Mouse (Mus musculus): ENCODE data around the gene Sgsm3. TPM values are rescaled to one million over a fixed set of nuclear protein-coding genes. Genes with fewer than 3 reads are reported as not detected.

Gene Sgsm3
- total RNA-seq, 2 experiments from 2014 or later = 65.3 to 71.1 TPM

DNA sequence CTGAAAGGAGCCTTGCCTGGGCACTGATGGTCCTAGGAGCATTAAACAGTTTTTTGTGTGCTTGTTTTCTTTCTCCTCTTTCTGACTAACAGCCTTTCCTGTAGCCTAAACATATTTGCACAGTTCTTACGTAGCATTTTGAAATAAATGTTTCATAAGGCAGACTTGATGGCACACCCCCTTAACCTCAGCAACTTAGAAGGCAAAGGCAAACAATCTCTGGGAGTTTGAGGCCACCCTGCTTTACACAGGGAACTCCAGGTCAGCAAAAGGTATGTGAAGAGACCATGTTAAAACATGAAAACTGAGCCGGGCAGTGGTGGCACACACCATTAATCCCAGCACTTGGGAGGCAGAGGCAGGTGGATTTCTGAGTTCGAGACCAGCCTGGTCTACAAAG lies 1.9 kb upstream of the Sgsm3 start:
- no peak for DNase-seq (ENCODE audit: low spot score in 2 of 2)

DNA sequence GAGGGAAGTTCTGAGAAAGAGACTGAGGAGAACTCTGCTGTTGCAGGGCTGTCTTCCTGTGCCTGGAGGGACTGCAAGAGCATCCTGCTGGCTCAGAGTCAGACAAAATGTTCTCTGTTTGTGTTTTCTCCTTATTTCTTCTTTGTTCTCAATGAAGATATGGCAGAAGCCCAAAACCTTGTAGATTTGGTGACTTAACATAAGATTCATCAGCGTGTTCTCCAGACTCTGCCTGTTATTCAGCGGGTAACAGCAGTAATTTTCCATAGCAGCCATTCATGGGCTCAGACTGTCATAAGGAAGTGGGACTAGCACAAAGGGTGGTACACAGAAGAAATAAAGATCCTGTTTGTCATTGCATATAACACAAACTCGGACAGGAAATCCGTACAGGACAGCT lies 2.0 kb downstream of the Sgsm3 start:
- peak in 1 of 2 experiments; percentile 57 for DNase-seq (ENCODE audit: low spot score in 2 of 2)

DNA sequence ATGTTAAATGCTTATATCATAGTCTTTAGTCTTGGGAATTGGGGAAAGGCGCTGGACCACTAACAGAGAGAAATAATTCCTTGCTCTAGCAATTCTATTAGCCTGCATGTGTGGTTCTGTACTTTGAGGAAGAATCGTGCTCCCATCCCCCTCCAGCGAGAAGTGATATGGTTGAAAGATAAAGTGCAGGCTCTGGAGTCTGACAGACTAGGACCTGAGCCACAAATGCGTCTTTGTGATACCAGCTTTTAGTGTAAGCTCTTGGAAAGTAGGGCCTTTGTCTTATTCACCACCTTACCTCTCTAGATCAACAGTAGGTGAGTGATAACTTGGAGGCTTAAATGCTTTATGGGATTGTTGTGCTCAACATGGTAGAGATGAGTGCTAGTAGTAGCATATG lies 3.6 kb downstream of the Sgsm3 start:
- DNase-seq (ENCODE audit: low spot score in 2 of 2) = no peak

DNA sequence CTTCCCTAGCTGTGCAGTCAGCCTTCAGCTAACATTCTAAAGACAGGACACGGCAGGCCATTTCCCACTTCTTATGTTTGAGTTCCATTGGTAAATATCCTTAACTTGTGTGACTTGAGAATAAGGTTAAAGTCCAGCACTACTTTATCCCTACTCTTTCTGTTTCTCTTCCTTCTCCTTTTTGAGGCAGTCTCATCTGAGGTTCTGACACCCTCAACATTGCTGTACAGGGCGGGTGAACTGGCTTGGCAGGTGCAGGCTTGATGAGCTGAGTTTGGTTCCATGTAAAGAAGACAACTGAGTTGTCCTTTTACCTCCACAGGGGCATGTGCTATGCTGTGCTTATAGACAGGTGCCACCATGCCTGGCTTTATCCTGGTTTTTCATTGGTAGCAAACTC lies 5.7 kb downstream of the Sgsm3 start:
- DNase-seq (ENCODE audit: low spot score in 2 of 2) = no peak

- DNase-seq (ENCODE audit: low spot score in 2 of 2) = no peak
Measured at GRCm38 (mm10) chr15:80988331-80988730, 10.8 kb downstream of the Sgsm3 start.

- no peak for DNase-seq (ENCODE audit: low spot score in 2 of 2)
Measured at GRCm38 (mm10) chr15:80989712-80990111, 12.1 kb downstream of the Sgsm3 start.

- DNase-seq (ENCODE audit: low spot score in 2 of 2) = no peak
Measured at GRCm38 (mm10) chr15:80994959-80995358, 17.4 kb downstream of the Sgsm3 start.

GRCm38 (mm10) chr15:80996090-80996835 lies 18.7 kb downstream of the Sgsm3 start:
- no peak for DNase-seq (ENCODE audit: low spot score in 2 of 2)

DNA sequence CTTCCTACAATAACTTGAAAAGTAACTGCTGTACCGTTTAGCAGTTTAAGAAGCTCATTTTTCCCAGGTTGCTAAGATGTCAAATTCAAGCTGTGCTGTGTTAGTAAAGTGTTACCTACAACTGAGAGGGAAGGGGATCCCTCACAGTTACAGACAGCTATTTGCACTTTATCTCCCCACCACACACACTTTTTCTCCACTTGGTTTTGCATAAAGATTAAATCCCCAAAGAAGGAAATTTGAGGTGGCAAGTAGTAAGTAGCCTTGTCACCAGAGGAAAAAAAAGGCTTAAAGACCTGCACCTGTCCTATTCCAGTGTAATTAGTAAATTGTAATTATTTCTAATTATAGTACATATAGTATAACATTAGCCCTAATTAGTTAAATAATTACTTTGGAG lies 19.5 kb downstream of the Sgsm3 start:
- no peak for DNase-seq (ENCODE audit: low spot score in 2 of 2)

- no peak for DNase-seq (ENCODE audit: low spot score in 2 of 2)
Measured at GRCm38 (mm10) chr15:81000419-81001138, 23.0 kb downstream of the Sgsm3 start.

GRCm38 (mm10) chr15:81006127-81006735 lies 28.7 kb downstream of the Sgsm3 start:
- DNase-seq (ENCODE audit: low spot score in 2 of 2) = no peak

- no peak for DNase-seq (ENCODE audit: low spot score in 2 of 2)
Measured at GRCm38 (mm10) chr15:81007339-81007738, 29.8 kb downstream of the Sgsm3 start.

DNA sequence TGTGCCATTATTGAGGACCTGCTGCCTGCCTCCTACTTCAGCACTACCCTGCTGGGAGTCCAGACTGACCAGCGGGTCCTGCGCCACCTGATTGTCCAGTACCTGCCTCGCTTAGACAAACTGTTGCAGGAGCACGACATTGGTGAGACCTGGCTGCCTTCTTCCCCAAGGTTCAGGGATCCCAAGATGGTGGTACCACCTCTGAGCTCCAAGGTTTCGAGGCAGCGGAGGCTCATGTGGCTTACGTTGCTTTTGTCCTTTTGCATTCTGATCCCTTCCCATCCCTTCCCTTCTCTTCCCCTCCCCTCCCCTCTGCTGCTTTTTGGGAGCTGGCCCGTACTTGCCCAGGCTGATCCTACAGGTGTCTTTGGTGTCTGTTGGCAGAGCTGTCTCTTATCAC lies 30.3 kb downstream of the Sgsm3 start:
- no peak for DNase-seq (ENCODE audit: low spot score in 2 of 2)

DNA sequence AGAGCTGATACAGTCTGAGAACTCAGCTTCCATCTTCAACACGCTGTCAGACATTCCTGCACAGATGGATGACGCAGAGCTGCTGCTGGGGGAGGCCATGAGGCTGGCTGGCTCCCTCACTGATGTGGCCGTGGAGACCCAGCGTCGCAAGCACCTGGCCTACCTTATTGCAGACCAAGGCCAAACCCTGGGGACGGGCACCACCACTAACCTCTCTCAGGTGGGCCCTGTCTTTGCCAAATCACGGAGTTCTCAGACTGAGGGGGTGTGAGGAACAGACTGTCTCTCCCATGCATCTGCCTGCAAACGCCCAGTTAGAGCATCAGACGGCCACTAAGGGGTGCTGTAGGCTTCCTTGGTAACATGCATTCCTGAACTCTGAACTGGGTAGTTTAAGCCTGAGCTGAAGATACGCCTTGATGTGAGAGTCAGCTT lies 31.1 kb downstream of the Sgsm3 start:
- peak in 1 of 2 experiments; percentile 50 for DNase-seq (ENCODE audit: low spot score in 2 of 2)

- DNase-seq (ENCODE audit: low spot score in 2 of 2) = no peak
Measured at GRCm38 (mm10) chr15:81010114-81010513, 32.5 kb downstream of the Sgsm3 start.

DNA sequence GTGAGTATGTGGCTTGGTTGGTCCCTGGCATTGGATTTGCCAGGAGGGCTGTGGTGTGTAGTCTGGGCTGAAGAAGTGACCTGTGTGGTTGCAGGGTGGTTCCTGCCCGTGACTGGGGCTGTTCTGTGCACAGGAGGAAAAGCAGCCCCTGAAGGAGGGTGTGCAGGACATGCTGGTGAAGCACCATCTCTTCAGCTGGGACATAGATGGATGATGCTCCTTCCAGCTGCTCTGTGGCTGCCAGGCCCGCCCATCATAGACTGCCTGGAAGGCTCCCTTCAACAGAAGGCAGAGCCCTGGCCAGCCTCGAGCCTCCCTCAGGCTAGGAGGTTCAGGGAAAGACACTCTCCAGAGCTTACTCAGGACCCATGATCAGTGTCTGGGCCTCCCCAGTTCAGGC lies 34.0 kb downstream of the Sgsm3 start:
- no peak for DNase-seq (ENCODE audit: low spot score in 2 of 2)

GRCm38 (mm10) chr15:81012359-81012758 lies 34.8 kb downstream of the Sgsm3 start:
- DNase-seq (ENCODE audit: low spot score in 2 of 2) = no peak

DNA sequence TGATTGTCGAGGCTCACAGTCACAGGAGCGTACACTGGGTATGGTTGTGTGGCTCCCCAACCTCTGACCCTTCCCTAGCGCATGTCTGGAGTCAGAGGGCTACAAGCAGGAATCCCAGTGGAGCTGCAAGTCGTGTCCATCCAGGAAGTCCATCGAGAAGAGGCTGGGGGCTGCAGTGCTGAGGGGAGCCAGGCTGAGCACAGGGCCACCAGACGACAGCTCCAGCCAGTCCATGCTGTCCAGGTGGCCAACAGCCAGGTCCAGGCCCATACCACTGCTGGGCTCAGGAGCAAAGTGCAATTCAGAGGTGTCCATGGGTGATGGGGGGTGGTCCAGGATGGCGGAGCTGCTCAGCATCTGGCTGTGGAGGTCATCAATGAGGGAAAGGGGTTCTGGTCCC lies 35.6 kb downstream of the Sgsm3 start:
- no peak for DNase-seq (ENCODE audit: low spot score in 2 of 2)

DNA sequence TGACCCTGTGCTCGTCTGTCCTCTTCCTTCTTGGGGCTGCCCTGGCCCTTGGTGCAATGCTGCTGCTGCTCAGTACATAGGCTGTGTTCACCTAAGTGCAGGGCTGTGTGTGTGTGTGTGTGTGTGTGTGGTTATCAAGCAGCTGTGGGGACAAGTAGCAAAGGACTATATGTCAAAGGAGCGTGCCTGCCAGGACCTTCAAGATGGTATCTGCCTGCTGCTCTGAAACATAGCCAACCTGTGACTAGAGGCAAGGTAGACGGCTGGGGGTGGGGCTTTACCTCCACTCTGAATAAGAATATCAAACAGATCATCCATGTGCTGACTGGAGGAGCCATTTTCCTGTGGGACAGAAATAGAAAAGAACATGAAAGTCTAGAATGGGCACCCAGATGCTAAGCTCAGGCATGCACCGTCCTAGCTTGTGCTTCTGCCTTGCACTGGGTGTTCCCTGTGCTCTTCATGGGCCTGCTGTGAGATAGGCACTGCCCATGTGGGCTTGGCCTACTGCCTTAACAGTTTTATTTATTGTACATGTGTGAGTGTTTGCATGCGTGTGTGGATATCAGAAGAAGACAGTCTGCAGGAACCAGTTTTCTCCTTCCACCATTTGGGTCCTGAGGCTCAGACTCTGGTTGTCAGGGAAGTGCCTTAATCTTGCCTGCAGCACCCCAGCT lies 37.6 kb downstream of the Sgsm3 start:
- no peak for DNase-seq (ENCODE audit: low spot score in 2 of 2)

GRCm38 (mm10) chr15:81016488-81016887 lies 38.9 kb downstream of the Sgsm3 start:
- no peak for DNase-seq (ENCODE audit: low spot score in 2 of 2)

DNA sequence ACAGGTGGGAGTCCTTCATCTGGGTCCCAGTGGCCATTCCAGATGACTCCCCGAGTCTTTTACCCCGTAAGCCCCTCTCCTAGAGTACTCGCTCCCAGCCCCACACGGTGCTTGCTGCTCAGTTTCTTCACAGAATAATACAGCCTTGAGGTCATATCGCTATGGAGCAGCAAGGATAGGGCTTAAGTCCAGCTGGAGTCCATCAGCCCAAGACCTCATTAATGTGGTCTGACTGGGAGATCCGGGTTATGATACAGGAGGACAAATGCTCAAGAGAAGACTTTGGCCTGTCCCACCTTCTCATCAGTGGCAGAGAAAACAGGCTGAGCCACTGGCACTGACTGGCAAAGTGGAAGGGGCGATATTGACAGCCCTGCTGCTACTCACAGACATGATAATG lies 39.7 kb downstream of the Sgsm3 start:
- no peak for DNase-seq (ENCODE audit: low spot score in 2 of 2)

DNA sequence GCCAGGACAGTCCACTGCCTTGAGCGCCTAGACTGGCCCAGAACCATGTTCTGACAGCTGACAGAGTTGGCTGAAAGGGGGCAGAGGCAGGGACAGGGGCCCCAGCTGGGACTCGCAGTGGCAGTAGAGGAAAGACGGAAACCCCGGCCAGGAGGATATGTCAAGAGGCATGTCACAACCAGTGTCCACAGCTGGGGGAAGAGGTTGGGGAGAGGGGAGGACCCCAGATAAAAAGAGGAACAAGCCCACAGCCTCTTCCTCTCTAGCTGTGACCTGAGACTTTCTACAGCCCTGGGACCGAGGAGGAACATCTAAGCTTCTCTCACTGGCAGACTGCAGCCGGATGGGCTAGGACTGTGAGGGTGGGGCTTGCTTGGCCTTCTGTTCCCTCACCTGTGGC lies 43.8 kb downstream of the Sgsm3 start:
- no peak for DNase-seq (ENCODE audit: low spot score in 2 of 2)
